Mouse (Mus musculus): ENCODE results near the gene Chsy1. TPM values are rescaled to one million over a fixed set of nuclear protein-coding genes. Genes with fewer than 3 reads are reported as not detected.

Chsy1 gene
- total RNA-seq (2015) (37.9 and 38.3 TPM in 2 replicates), total RNA-seq (2017) (62.1 and 68.0 TPM in 2 replicates)

- peak; percentile 71 for ATAC-seq (replicated peaks; ENCODE audit: poor library complexity)
These were observed at the start of gene Chsy1 for GRCm38 (mm10) chr7:66108961-66109854. Gene Chsy1 (plus strand): TSS chr7:66109515.

GRCm38 (mm10) chr7:66060066-66060956, 49.0 kb upstream of the Chsy1 start:
- peak; percentile 97 for ATAC-seq (replicated peaks; ENCODE audit: poor library complexity)

GRCm38 (mm10) chr7:66061057-66061456, 48.3 kb upstream of the Chsy1 start:
- no peak for ATAC-seq (replicated peaks; ENCODE audit: poor library complexity)

GRCm38 (mm10) chr7:66076411-66076810, 32.9 kb upstream of the Chsy1 start:
- no peak for ATAC-seq (replicated peaks; ENCODE audit: poor library complexity)

GRCm38 (mm10) chr7:66079364-66080230, 29.7 kb upstream of the Chsy1 start, which contains the start of gene Selenos:
Gene Selenos (plus strand): TSS chr7:66079649.
- peak; percentile 96 for ATAC-seq (replicated peaks; ENCODE audit: poor library complexity)

GRCm38 (mm10) chr7:66080231-66080613, 29.1 kb upstream of the Chsy1 start:
- ATAC-seq (replicated peaks; ENCODE audit: poor library complexity), result peak; percentile 30; the same call in 1 of the 2 replicates

GRCm38 (mm10) chr7:66083757-66084156, 25.6 kb upstream of the Chsy1 start:
- ATAC-seq (replicated peaks; ENCODE audit: poor library complexity), result no peak

- ATAC-seq (replicated peaks; ENCODE audit: poor library complexity), result no peak
These were observed 24.8 kb upstream of the Chsy1 start for GRCm38 (mm10) chr7:66084546-66084945.

- no peak for ATAC-seq (replicated peaks; ENCODE audit: poor library complexity)
These were observed 21.7 kb upstream of the Chsy1 start for GRCm38 (mm10) chr7:66087652-66088051.

GRCm38 (mm10) chr7:66088077-66088476, 21.2 kb upstream of the Chsy1 start:
- ATAC-seq (replicated peaks; ENCODE audit: poor library complexity), result no peak

GRCm38 (mm10) chr7:66090676-66091190, 18.6 kb upstream of the Chsy1 start:
- ATAC-seq (replicated peaks; ENCODE audit: poor library complexity), result no peak

- ATAC-seq (replicated peaks; ENCODE audit: poor library complexity), result no peak
These were observed 17.8 kb upstream of the Chsy1 start for GRCm38 (mm10) chr7:66091553-66091952.

GRCm38 (mm10) chr7:66092656-66093055, 16.7 kb upstream of the Chsy1 start:
- no peak for ATAC-seq (replicated peaks; ENCODE audit: poor library complexity)

GRCm38 (mm10) chr7:66094141-66094540, 15.2 kb upstream of the Chsy1 start:
- no peak for ATAC-seq (replicated peaks; ENCODE audit: poor library complexity)

GRCm38 (mm10) chr7:66098803-66099202, 10.5 kb upstream of the Chsy1 start:
- ATAC-seq (replicated peaks; ENCODE audit: poor library complexity), result no peak

GRCm38 (mm10) chr7:66101866-66102265, 7.4 kb upstream of the Chsy1 start:
- ATAC-seq (replicated peaks; ENCODE audit: poor library complexity), result peak; percentile 64

GRCm38 (mm10) chr7:66104531-66104930, 4.8 kb upstream of the Chsy1 start:
- ATAC-seq (replicated peaks; ENCODE audit: poor library complexity), result no peak

GRCm38 (mm10) chr7:66105771-66106170, 3.5 kb upstream of the Chsy1 start:
- no peak for ATAC-seq (replicated peaks; ENCODE audit: poor library complexity)

GRCm38 (mm10) chr7:66106581-66107056, 2.7 kb upstream of the Chsy1 start:
- ATAC-seq (replicated peaks; ENCODE audit: poor library complexity), result peak; percentile 22

- no peak for ATAC-seq (replicated peaks; ENCODE audit: poor library complexity)
These were observed 2.1 kb upstream of the Chsy1 start for GRCm38 (mm10) chr7:66107206-66107605.
